Mouse (Mus musculus) hindbrain, embryonic 15.5 days (tissue): ENCODE data around the gene Ccr6. TPM values are rescaled to one million over a fixed set of nuclear protein-coding genes. Genes with fewer than 3 reads are reported as not detected.
A peak's percentile ranks its signal among the peaks of the same experiment; 100 is the strongest.

Source experiments
- ATAC-seq: fragments of 200-750 bp; cut with Nextera tagmentation; 2 replicates; pipeline ENCODE4 v1.8.0; 2017; ENCODE audit warnings: low read depth, moderate number of reproducible peaks, moderate TSS enrichment; ENCODE audit not compliant: low FRiP score
- H3K27ac ChIP-seq: fragments of 300-500 bp; sonication (generic); replicated peaks from 2 replicates; pipeline ENCODE4 v1.5.1; 2015; ENCODE audit warnings: mild to moderate bottlenecking, inconsistent platforms
- H3K27me3 ChIP-seq: fragments of 300-500 bp; sonication (generic); 2 replicates; pipeline ENCODE4 v1.6.1; 2015; ENCODE audit warnings: control low read depth, inconsistent platforms
- H3K36me3 ChIP-seq: fragments of 300-500 bp; sonication (generic); 2 replicates; pipeline ENCODE4 v1.6.1; 2015; ENCODE audit warnings: control low read depth, inconsistent platforms
- H3K4me1 ChIP-seq: fragments of 300-500 bp; sonication (generic); replicated peaks from 2 replicates; pipeline ENCODE4 v1.6.1; 2015; ENCODE audit warnings: control low read depth, inconsistent platforms
- H3K4me2 ChIP-seq: fragments of 300-500 bp; sonication (generic); 2 replicates; pipeline ENCODE4 v1.6.1; 2015; ENCODE audit warnings: moderate library complexity, mild to moderate bottlenecking, inconsistent platforms
- H3K4me3 ChIP-seq: fragments of 300-500 bp; sonication (generic); 2 replicates; pipeline ENCODE4 v1.5.1; 2015; ENCODE audit warnings: mild to moderate bottlenecking, inconsistent platforms
- H3K9ac ChIP-seq: fragments of 300-500 bp; sonication (generic); 2 replicates; pipeline ENCODE4 v1.6.1; 2015; ENCODE audit warnings: inconsistent platforms
- H3K9me3 ChIP-seq: fragments of 300-500 bp; sonication (generic); 2 replicates; pipeline ENCODE4 v1.6.1; 2016; ENCODE audit warnings: control low read depth, inconsistent platforms
- WGBS: fragments of 180-500 bp; shearing (Covaris S2); methylation state at CpG from one replicate; pipeline ENCODE4 v1.1.7; 2015; 5-methylcytosine and 5-hydroxymethylcytosine counted together
- polyA plus RNA-seq: library from polyadenylated mRNA; unstranded; fragments of >200 nt; fragmentation: Nextera tagmentation; extraction: Ambion mirVana; gene quantifications from 2 replicates; pipeline ENCODE4 v1.2.1, GENCODE M21; 2015

Ccr6 gene
- polyA plus RNA-seq, 1 experiment from 2014 or later = not detected

GRCm38 (mm10) chr17:8272054-8272749 is 36.4 kb downstream of the Ccr6 start:
- Histone ChIP-seq H3K4me2 (no peak overlapping the region), H3K4me1 (no peaks in the 10 kb centered on the region), H3K27me3 (no peaks in the 10 kb centered on the region), H3K4me3 (no peak overlapping the region), H3K9me3 (no peaks in the 10 kb centered on the region), H3K9ac (no peak overlapping the region), H3K27ac (no peak overlapping the region), H3K36me3 (no peaks in the 10 kb centered on the region)
- no peak for ATAC-seq
- 64% methylated on average over 6 of the region's 6 CpGs for WGBS

GRCm38 (mm10) chr17:8272951-8273350 is 37.1 kb downstream of the Ccr6 start:
- no peaks in the 10 kb centered on the region for H3K36me3 ChIP-seq
- no peaks in the 10 kb centered on the region for H3K4me1 ChIP-seq
- no peaks in the 10 kb centered on the region for H3K27me3 ChIP-seq
- WGBS = 80% methylated on average over 6 of the region's 6 CpGs
- no peak for ATAC-seq
- no peak overlapping the region for H3K27ac ChIP-seq
- H3K9me3 ChIP-seq = no peaks in the 10 kb centered on the region
- no peak overlapping the region for H3K4me2 ChIP-seq
- no peak overlapping the region for H3K9ac ChIP-seq
- H3K4me3 ChIP-seq = no peak overlapping the region

- no peaks in the 10 kb centered on the region for H3K4me1 ChIP-seq
- 76% methylated on average over 4 of the region's 4 CpGs for WGBS
- H3K9ac ChIP-seq = no peak overlapping the region
- H3K4me2 ChIP-seq = no peak overlapping the region
- H3K36me3 ChIP-seq = no peaks in the 10 kb centered on the region
- ATAC-seq = no peak
- H3K27ac ChIP-seq = no peak overlapping the region
- no peaks in the 10 kb centered on the region for H3K9me3 ChIP-seq
- H3K27me3 ChIP-seq = no peaks in the 10 kb centered on the region
- H3K4me3 ChIP-seq = no peak overlapping the region
Measured at GRCm38 (mm10) chr17:8276071-8276470, 40.2 kb downstream of the Ccr6 start.

GRCm38 (mm10) chr17:8276680-8277079 is 40.8 kb downstream of the Ccr6 start:
- ATAC-seq = no peak
- Histone ChIP-seq H3K36me3 (no peaks in the 10 kb centered on the region), H3K27ac (no peak overlapping the region), H3K4me3 (no peak overlapping the region), H3K4me1 (no peaks in the 10 kb centered on the region), H3K9ac (no peak overlapping the region), H3K9me3 (no peaks in the 10 kb centered on the region), H3K4me2 (no peak overlapping the region), H3K27me3 (no peaks in the 10 kb centered on the region)
- 82% methylated on average over 7 of the region's 7 CpGs for WGBS

- H3K27ac ChIP-seq = no peak overlapping the region
- H3K36me3 ChIP-seq = no peaks in the 10 kb centered on the region
- no peak overlapping the region for H3K9ac ChIP-seq
- ATAC-seq = no peak
- H3K4me2 ChIP-seq = no peak overlapping the region
- no peak overlapping the region for H3K4me3 ChIP-seq
- H3K9me3 ChIP-seq = no peaks in the 10 kb centered on the region
- 68% methylated on average over 3 of the region's 3 CpGs for WGBS
- H3K4me1 ChIP-seq = peaks cover 2% of the 10 kb centered on the region; the same call in 1 of the 2 replicates
- no peaks in the 10 kb centered on the region for H3K27me3 ChIP-seq
Measured at GRCm38 (mm10) chr17:8277266-8277665, 41.4 kb downstream of the Ccr6 start.

- no peak overlapping the region for H3K9ac ChIP-seq
- H3K4me2 ChIP-seq = no peak overlapping the region
- ATAC-seq = no peak
- H3K36me3 ChIP-seq = no peaks in the 10 kb centered on the region
- WGBS = 63% methylated on average over 3 of the region's 3 CpGs
- H3K4me3 ChIP-seq = no peak overlapping the region
- H3K4me1 ChIP-seq = peaks cover 9% of the 10 kb centered on the region
- H3K9me3 ChIP-seq = no peaks in the 10 kb centered on the region
- no peak overlapping the region for H3K27ac ChIP-seq
- no peaks in the 10 kb centered on the region for H3K27me3 ChIP-seq
Measured at GRCm38 (mm10) chr17:8278356-8278755, 42.5 kb downstream of the Ccr6 start.

GRCm38 (mm10) chr17:8282821-8283525 is 47.1 kb downstream of the Ccr6 start, which contains the start of gene Mpc1:
Gene Mpc1 (plus strand): TSS chr17:8282904.
- whole genome bisulfite sequencing = 1% methylated on average over 35 of the region's 35 CpGs
- no peaks in the 10 kb centered on the region for H3K27me3 ChIP-seq

GRCm38 (mm10) chr17:8283526-8284253 is 47.8 kb downstream of the Ccr6 start:
- H3K4me1 ChIP-seq = peaks cover 26% of the 10 kb centered on the region
- peak; percentile 98 for ATAC-seq
- no peaks in the 10 kb centered on the region for H3K9me3 ChIP-seq
- peak overlapping the region; percentile 75 for H3K9ac ChIP-seq
- peak overlapping the region; percentile 81 for H3K4me2 ChIP-seq
- no peaks in the 10 kb centered on the region for H3K27me3 ChIP-seq
- no peaks in the 10 kb centered on the region for H3K36me3 ChIP-seq
- under 1% methylated on average over 77 of the region's 77 CpGs for WGBS
- H3K4me3 ChIP-seq = peak overlapping the region; percentile 87
- H3K27ac ChIP-seq = peak overlapping the region; percentile 94

More at GRCm38 (mm10) chr17:8282821-8283525, 47.1 kb downstream of the Ccr6 start, which contains the start of gene Mpc1:
- peaks cover 26% of the 10 kb centered on the region for H3K4me1 ChIP-seq
- H3K36me3 ChIP-seq = no peaks in the 10 kb centered on the region
- H3K4me3 ChIP-seq = peak within 1 kb of the TSS; percentile 87
- peak within 1 kb of the TSS; percentile 94 for H3K27ac ChIP-seq
- H3K9ac ChIP-seq = peak within 1 kb of the TSS; percentile 75
- no peaks in the 10 kb centered on the region for H3K9me3 ChIP-seq
- H3K4me2 ChIP-seq = peak within 1 kb of the TSS; percentile 81
- peak; percentile 71 for ATAC-seq

GRCm38 (mm10) chr17:8284254-8284661 is 48.4 kb downstream of the Ccr6 start:
- ATAC-seq = peak; percentile 7; the same call in 1 of the 2 replicates
- under 1% methylated on average over 32 of the region's 32 CpGs for WGBS

GRCm38 (mm10) chr17:8285056-8285455 is 49.2 kb downstream of the Ccr6 start:
- peak overlapping the region; percentile 87 for H3K4me3 ChIP-seq
- peak overlapping the region; percentile 75 for H3K9ac ChIP-seq
- no peak overlapping the region for H3K27ac ChIP-seq
- H3K36me3 ChIP-seq = peaks cover 5% of the 10 kb centered on the region; the same call in 1 of the 2 replicates
- H3K4me2 ChIP-seq = peak overlapping the region; percentile 81
- peaks cover 26% of the 10 kb centered on the region for H3K4me1 ChIP-seq
- WGBS = 32% methylated on average over 8 of the region's 8 CpGs
- no peaks in the 10 kb centered on the region for H3K9me3 ChIP-seq
- H3K27me3 ChIP-seq = no peaks in the 10 kb centered on the region
- ATAC-seq = no peak

More at GRCm38 (mm10) chr17:8284254-8284661, 48.4 kb downstream of the Ccr6 start:
- H3K27me3 ChIP-seq = no peaks in the 10 kb centered on the region
- peak overlapping the region; percentile 75 for H3K9ac ChIP-seq
- peak overlapping the region; percentile 81 for H3K4me2 ChIP-seq
- peaks cover 2% of the 10 kb centered on the region; the same call in 1 of the 2 replicates for H3K36me3 ChIP-seq
- H3K4me3 ChIP-seq = peak overlapping the region; percentile 87
- H3K4me1 ChIP-seq = peaks cover 26% of the 10 kb centered on the region
- H3K9me3 ChIP-seq = no peaks in the 10 kb centered on the region
- peak overlapping the region; percentile 94 for H3K27ac ChIP-seq

- peaks cover 5% of the 10 kb centered on the region; the same call in 1 of the 2 replicates for H3K36me3 ChIP-seq
- no peaks in the 10 kb centered on the region for H3K9me3 ChIP-seq
- H3K4me2 ChIP-seq = no peak overlapping the region
- 82% methylated on average over 4 of the region's 4 CpGs for WGBS
- H3K4me1 ChIP-seq = peaks cover 26% of the 10 kb centered on the region
- H3K27me3 ChIP-seq = no peaks in the 10 kb centered on the region
- no peak overlapping the region for H3K4me3 ChIP-seq
- ATAC-seq = no peak
- no peak overlapping the region for H3K9ac ChIP-seq
- no peak overlapping the region for H3K27ac ChIP-seq
Measured at GRCm38 (mm10) chr17:8286987-8287386, 51.1 kb downstream of the Ccr6 start.
